Mouse (Mus musculus) heart, embryonic 16.5 days (tissue): ENCODE results near the gene P2rx7. TPM values are rescaled to one million over a fixed set of nuclear protein-coding genes. Genes with fewer than 3 reads are reported as not detected.

Experiments
- ATAC-seq: fragments of 200-750 bp; cut with Nextera tagmentation; replicated peaks from 2 replicates; pipeline ENCODE4 v1.8.0; 2017; ENCODE audit warnings: moderate number of reproducible peaks; ENCODE audit not compliant: insufficient read depth, low FRiP score; ENCODE audit errors: extremely low read depth
- H3K27ac ChIP-seq: fragments of 300-500 bp; sonication (generic); 2 replicates; pipeline ENCODE4 v1.5.1; 2014; ENCODE audit warnings: mild to moderate bottlenecking, low read length, control low read depth, moderate library complexity
- H3K27me3 ChIP-seq: fragments of 300-500 bp; sonication (generic); 2 replicates; pipeline ENCODE4 v1.6.1; 2014; ENCODE audit warnings: low read length, mixed read lengths; ENCODE audit not compliant: control insufficient read depth, insufficient read depth
- H3K36me3 ChIP-seq: fragments of 300-500 bp; sonication (generic); 2 replicates; pipeline ENCODE4 v1.6.1; 2014; ENCODE audit not compliant: control insufficient read depth, insufficient read depth
- H3K4me1 ChIP-seq: fragments of 300-500 bp; sonication (generic); 2 replicates; pipeline ENCODE4 v1.6.1; 2014; ENCODE audit warnings: low read length, mixed read lengths; ENCODE audit not compliant: control insufficient read depth, insufficient read depth
- H3K4me2 ChIP-seq: fragments of 300-500 bp; sonication (generic); 2 replicates; pipeline ENCODE4 v1.6.1; 2014; ENCODE audit warnings: low read depth, mild to moderate bottlenecking, control low read depth, low read length
- H3K4me3 ChIP-seq: fragments of 300-500 bp; sonication (generic); 2 replicates; pipeline ENCODE4 v1.5.1; 2014; ENCODE audit warnings: mild to moderate bottlenecking, control low read depth, low read length
- H3K9ac ChIP-seq: fragments of 300-500 bp; sonication (generic); 2 replicates; pipeline ENCODE4 v1.6.1; 2014; ENCODE audit warnings: low read length, control low read depth
- H3K9me3 ChIP-seq: fragments of 300-500 bp; sonication (generic); replicated peaks from 2 replicates; pipeline ENCODE4 v1.6.1; 2016; ENCODE audit warnings: low read length; ENCODE audit not compliant: control insufficient read depth
- WGBS: fragments of 180-500 bp; shearing (Covaris S2); extraction: QIAGEN DNeasy Blood & Tissue Kit; methylation state at CpG from one replicate; pipeline ENCODE4 v1.1.7; 2014; 5-methylcytosine and 5-hydroxymethylcytosine counted together
- polyA plus RNA-seq: library from polyadenylated mRNA; unstranded; fragments of >200 nt; fragmentation: Nextera tagmentation; extraction: Ambion mirVana; gene quantifications from 2 replicates; pipeline ENCODE4 v1.2.1, GENCODE M21; 2015

P2rx7 gene
- polyA plus RNA-seq, 1 experiment from 2014 or later: 2.7 TPM

- Histone ChIP-seq H3K36me3 (no peaks in the 10 kb centered on the region), H3K27me3 (no peaks in the 10 kb centered on the region), H3K4me1 (peaks cover 16% of the 10 kb centered on the region), H3K4me3 (no peak overlapping the region), H3K4me2 (no peak overlapping the region), H3K9ac (no peak overlapping the region), H3K9me3 (no peaks in the 10 kb centered on the region), H3K27ac (no peak overlapping the region)
- 79% methylated on average over 3 of the region's 3 CpGs for WGBS
- no peak for ATAC-seq
Observed at GRCm38 (mm10) chr5:122705174-122705573, 61.5 kb downstream of the P2rx7 start.

- Histone ChIP-seq H3K9ac (peak overlapping the region; percentile 83), H3K4me3 (peak overlapping the region; percentile 68), H3K9me3 (no peaks in the 10 kb centered on the region), H3K27me3 (no peaks in the 10 kb centered on the region), H3K4me1 (peaks cover 16% of the 10 kb centered on the region), H3K4me2 (peak overlapping the region; percentile 88), H3K36me3 (no peaks in the 10 kb centered on the region), H3K27ac (peak overlapping the region; percentile 90)
- WGBS: 39% methylated on average over 5 of the region's 5 CpGs
- no peak for ATAC-seq
Observed at GRCm38 (mm10) chr5:122706917-122707275, 63.2 kb downstream of the P2rx7 start.

GRCm38 (mm10) chr5:122707276-122708181 is 63.8 kb downstream of the P2rx7 start, which contains the start of gene P2rx4:
Gene P2rx4 (plus strand): TSS chr5:122707544.
- H3K27ac ChIP-seq: peak within 1 kb of the TSS; percentile 90
- under 1% methylated on average over 66 of the region's 66 CpGs for WGBS
- H3K27me3 ChIP-seq: no peaks in the 10 kb centered on the region
- peak within 1 kb of the TSS; percentile 68 for H3K4me3 ChIP-seq
- H3K9me3 ChIP-seq: no peaks in the 10 kb centered on the region
- no peaks in the 10 kb centered on the region for H3K36me3 ChIP-seq
- peak; percentile 91 for ATAC-seq
- peak within 1 kb of the TSS; percentile 83 for H3K9ac ChIP-seq
- H3K4me2 ChIP-seq: peak within 1 kb of the TSS; percentile 88
- H3K4me1 ChIP-seq: peaks cover 16% of the 10 kb centered on the region

GRCm38 (mm10) chr5:122708819-122709218 is 65.1 kb downstream of the P2rx7 start:
- H3K27me3 ChIP-seq: no peaks in the 10 kb centered on the region
- H3K4me2 ChIP-seq: no peak overlapping the region; the same call in 1 of the 2 replicates
- ATAC-seq: no peak
- H3K9ac ChIP-seq: no peak overlapping the region
- H3K36me3 ChIP-seq: no peaks in the 10 kb centered on the region
- WGBS: 56% methylated on average over 6 of the region's 6 CpGs
- 0 out of 2 replicates have a peak, but pooled peaks cover 3% of the 10 kb centered on the region for H3K9me3 ChIP-seq
- no peak overlapping the region for H3K27ac ChIP-seq
- H3K4me3 ChIP-seq: no peak overlapping the region
- H3K4me1 ChIP-seq: peaks cover 16% of the 10 kb centered on the region

- Histone ChIP-seq H3K9me3 (peaks cover 6% of the 10 kb centered on the region), H3K27ac (no peak overlapping the region), H3K4me2 (no peak overlapping the region), H3K27me3 (no peaks in the 10 kb centered on the region), H3K4me3 (no peak overlapping the region), H3K9ac (no peak overlapping the region), H3K36me3 (peaks cover 6% of the 10 kb centered on the region), H3K4me1 (no peaks in the 10 kb centered on the region)
- ATAC-seq: no peak
- WGBS: 82% methylated on average over 1 of the region's 1 CpGs
Observed at GRCm38 (mm10) chr5:122715723-122716122, 72.0 kb downstream of the P2rx7 start.

- H3K9ac ChIP-seq: no peak overlapping the region
- no peak overlapping the region for H3K4me2 ChIP-seq
- H3K9me3 ChIP-seq: peaks cover 6% of the 10 kb centered on the region
- H3K27ac ChIP-seq: no peak overlapping the region
- H3K4me1 ChIP-seq: no peaks in the 10 kb centered on the region
- no peak for ATAC-seq
- 96% methylated on average over 2 of the region's 2 CpGs for WGBS
- peaks cover 6% of the 10 kb centered on the region for H3K36me3 ChIP-seq
- no peaks in the 10 kb centered on the region for H3K27me3 ChIP-seq
- no peak overlapping the region for H3K4me3 ChIP-seq
Observed at GRCm38 (mm10) chr5:122716793-122717192, 73.1 kb downstream of the P2rx7 start.

- Histone ChIP-seq H3K27ac (no peak overlapping the region), H3K36me3 (peaks cover 6% of the 10 kb centered on the region), H3K9me3 (peaks cover 7% of the 10 kb centered on the region), H3K9ac (no peak overlapping the region), H3K4me1 (no peaks in the 10 kb centered on the region), H3K4me2 (no peak overlapping the region), H3K27me3 (no peaks in the 10 kb centered on the region), H3K4me3 (no peak overlapping the region)
- ATAC-seq: no peak
- 57% methylated on average over 7 of the region's 7 CpGs for WGBS
Observed at GRCm38 (mm10) chr5:122718400-122718799, 74.7 kb downstream of the P2rx7 start.

- Histone ChIP-seq H3K9me3 (peaks cover 7% of the 10 kb centered on the region), H3K27ac (no peak overlapping the region), H3K36me3 (peaks cover 6% of the 10 kb centered on the region), H3K4me3 (no peak overlapping the region), H3K4me2 (no peak overlapping the region), H3K27me3 (no peaks in the 10 kb centered on the region), H3K4me1 (no peaks in the 10 kb centered on the region), H3K9ac (no peak overlapping the region)
- no peak for ATAC-seq
- WGBS: 82% methylated on average over 8 of the region's 8 CpGs
Observed at GRCm38 (mm10) chr5:122719168-122719567, 75.5 kb downstream of the P2rx7 start.

GRCm38 (mm10) chr5:122725453-122725852 is 81.7 kb downstream of the P2rx7 start:
- Histone ChIP-seq H3K27me3 (no peaks in the 10 kb centered on the region), H3K27ac (no peak overlapping the region), H3K4me1 (no peaks in the 10 kb centered on the region), H3K9me3 (peaks cover 4% of the 10 kb centered on the region), H3K9ac (no peak overlapping the region), H3K4me3 (no peak overlapping the region), H3K36me3 (peaks cover 5% of the 10 kb centered on the region), H3K4me2 (no peak overlapping the region)
- 87% methylated on average over 13 of the region's 13 CpGs for WGBS
- no peak for ATAC-seq
